Mouse (Mus musculus) hindlimb bud, embryonic 11.5 days (tissue): ENCODE data around the gene Defb19.

Experiments used
- DNase-seq: peaks from one replicate; pipeline ENCODE4 v3.0.0-alpha.2; 2012; ENCODE audit warnings: low read depth, low spot score; ENCODE audit errors: extremely low spot score

Defb19 gene

DNA sequence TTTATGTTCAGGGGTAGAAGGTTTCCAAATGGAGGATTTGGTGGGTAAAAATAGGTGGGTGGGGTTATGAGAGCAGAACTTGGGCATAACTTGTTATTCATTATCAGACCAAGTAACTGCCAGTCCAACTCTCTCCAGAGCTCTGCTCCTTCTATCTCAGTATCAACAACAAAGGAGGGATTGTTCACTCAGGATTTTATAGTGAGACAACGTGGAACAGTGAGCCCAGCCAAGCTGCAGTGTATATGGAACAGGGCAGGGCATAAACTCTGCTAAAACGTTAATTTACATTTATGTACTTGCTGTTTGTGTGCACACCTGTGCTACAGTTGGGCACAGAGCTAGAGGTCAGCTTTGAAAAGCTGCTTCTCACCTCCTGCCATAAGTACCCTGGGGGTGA is 8.3 kb upstream of the Defb19 start:
- no peak for DNase-seq

DNA sequence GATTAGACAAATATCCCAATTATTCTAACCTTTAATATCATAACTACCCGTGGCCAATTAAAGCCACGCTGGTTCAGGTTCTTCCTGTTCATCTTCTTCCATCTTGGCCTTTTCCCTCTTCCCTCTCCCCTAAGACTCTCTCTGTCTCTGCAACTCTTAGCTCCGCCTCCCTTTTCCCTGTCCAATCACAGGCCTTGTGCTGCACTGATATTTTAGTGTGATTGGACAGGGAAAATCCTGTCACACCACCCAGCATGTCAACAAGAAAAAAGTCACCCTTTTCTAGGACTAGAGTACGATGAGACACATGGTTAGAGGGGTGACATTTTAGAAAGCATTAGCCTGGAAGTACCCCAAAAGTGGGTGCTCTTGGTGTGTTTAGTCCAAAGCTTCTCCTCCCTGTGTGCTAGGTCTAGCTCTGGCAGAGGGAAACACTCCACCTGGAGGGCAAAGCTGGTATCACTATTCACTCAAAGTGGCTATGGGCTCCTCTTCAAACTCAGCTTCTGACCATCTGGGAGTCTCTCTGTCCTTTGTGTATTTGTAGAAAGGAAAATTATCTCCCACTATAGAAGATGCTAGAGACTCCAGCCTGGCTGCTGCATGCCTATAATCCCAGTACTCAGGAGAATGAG is 6.9 kb upstream of the Defb19 start:
- no peak for DNase-seq

DNA sequence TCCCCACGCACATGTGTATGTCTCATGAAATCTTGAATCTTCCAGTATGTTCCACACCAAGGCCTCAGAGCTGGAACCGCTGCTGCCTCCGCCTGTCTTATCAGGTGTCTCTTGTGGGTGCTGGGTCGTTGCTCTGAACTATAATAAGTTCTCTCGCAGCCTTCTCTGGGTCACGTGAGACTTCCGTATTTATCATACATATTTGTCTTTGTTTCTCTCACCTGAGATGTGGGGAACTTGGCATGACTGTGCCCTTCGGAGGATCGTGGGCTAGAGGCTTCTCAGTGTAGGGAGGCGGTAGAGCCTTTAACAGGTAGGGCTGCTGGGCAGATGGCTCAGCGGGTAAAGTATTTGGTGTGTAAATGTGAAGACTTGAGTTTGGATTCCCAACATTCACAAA is 500 bp upstream of the Defb19 start:
- no peak for DNase-seq

DNA sequence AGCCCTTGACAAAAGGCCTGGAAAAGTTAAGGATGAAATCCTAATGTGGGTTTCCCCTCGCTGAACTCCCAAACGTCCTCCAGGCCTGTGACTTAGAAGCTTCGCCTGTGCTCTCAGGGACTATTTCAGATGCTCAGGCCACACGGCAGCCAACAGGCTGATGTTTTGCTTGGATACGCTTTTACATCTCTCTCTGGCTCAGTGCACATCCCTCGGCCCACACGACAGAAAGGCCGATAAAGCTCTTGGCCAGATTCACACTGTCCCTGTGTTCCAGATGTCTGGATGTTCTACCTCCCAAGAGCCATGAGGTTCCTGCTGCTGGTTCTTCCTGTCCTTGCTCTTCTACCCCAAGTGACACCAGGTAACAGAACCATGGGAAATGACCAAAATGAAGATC is 6.6 kb downstream of the Defb19 start:
- DNase-seq: no peak

DNA sequence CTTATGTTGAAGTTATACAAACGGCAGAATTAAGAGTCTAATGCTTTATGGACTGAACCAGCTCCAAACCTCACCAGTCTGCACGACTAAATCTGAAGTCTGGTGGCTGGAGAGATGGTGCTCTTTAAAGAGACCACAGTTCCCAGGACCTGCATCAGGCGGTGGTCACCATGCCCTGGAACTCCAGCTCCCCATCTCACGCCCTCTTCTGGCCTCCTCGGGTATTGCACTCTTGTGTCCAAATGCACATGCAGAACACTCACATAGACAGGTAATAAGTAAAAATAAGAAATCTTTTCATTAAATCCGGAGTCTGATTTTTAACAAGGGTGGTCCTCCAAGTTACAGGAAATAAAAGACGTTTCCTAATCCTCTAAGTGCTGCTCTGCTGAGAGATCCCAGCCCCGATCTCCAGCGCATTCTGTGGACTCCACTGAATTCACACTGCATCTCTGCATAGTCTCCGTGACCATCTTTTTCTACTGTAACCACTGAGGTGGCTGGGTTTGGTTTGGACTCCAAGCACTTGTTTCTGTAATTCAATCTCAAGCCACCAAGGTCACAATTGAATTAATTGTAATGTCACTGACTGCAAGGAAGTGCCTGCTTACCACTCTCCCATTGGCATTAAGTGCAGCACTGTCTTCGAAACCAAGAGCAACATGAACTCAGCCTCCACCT is 7.9 kb downstream of the Defb19 start, which contains the start of gene Defb21:
Gene Defb21 (plus strand): TSS at position 631 of the 681 bp plus-strand sequence.
- DNase-seq: no peak

DNA sequence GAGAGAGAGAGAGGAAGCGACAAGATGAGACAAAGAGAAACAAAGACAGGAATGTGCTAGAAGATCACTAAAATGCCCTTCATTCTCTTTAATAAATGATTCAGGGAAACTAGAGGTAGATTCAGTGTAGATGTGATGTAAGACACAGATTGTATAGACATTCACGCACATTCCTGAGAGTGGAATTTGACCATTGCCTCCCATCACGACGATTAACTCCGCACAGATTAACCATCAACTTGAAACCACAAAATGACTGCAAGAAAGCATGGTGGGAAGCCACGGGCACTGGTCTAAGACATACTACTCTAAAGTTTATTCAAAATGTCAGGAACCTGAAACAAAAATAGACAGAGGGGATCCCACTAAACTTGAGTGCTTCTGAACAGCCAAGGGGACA is 9.8 kb downstream of the Defb19 start:
- no peak for DNase-seq

DNA sequence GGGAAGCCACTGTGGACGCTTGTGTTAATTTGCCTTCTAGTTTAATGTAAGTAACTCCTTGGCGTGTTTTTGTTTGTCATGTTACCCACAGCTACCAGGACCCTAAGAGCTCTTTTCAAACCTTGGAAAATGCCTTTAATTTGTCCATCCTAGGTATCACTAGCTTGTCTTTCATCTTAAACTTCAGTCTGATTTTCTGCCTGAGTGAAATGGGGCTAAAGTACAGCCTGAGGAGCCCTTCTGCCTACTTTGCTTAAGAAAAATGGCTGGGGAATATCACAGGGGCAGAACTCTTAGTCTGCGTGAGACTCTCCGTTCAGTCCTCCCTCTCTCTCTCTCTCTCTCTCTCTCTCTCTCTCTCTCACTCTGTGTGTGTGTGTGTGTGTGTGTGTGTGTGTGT is 10.2 kb downstream of the Defb19 start:
- DNase-seq: no peak

DNA sequence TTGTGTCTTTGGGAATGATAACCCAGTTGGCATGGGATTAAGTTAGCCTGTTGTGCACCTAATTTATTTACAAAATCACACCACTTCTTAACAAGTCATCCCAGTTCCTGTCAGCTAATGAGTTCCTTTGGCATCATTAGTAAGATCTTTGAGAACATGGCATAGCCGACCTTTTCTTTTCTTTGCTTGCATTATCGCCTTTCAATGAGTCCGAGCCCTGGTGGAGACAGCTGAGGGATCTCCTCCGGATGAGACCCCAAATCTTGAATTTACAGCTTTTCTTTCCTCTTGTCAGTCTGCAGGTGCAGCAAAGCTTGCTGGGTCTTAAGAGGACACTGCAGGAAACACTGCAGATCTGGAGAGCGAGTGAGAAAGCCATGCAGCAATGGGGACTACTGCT is 11.1 kb downstream of the Defb19 start, which contains the start of gene Gm17416:
Gene Gm17416 (plus strand): TSS at position 301 of the 400 bp plus-strand sequence.
- no peak for DNase-seq

DNA sequence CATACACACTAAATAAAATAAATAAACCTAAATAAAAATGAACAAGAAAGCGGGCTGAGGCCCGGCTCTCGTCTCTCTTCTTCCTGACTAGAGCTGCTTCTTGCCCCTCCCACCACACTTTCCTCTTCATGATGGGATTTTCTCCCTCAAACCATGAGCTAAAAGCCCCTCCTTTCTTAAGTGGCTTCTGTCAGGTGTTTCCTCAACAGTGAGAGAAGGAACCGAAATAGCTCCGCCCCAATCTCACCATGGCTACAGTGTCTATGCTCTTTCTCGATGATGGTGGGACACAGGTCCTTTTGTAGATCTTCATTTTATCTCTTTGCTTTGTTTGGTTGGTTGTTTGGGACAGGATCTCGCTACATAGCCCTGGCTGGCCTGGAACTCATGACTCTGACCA is 23.5 kb downstream of the Defb19 start:
- DNase-seq: no peak

DNA sequence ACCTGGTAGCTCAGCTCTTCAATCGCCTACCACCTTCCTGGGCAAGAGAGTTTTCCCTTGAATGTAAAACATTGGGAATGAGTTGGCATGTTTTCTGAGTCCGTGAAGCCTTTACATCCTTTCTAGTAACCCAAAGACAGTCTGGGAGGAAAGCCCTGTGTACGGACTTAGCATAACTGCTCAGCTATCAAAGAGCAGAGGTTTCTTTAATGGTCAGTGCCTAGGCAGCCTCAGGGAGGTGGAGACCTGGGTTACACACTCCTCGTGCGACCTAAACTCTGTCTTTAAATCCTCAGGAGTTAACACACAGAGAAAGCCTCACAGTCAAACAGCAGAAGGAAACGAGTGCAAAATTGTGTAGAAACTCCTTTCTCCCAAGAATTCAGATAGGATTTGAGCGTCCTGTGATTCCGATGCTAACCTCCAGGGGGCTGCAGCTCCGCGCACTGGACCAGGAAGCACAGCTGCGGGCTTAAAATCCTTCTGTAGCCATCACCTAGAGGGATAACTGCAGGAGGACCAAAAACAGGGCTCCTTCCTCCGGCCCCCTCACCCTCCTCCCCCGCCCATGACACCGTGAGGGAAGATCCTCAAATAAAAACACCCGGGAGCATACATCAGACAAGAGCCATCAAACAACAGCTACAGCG is 26.2 kb downstream of the Defb19 start:
- peak; percentile 20 for DNase-seq

DNA sequence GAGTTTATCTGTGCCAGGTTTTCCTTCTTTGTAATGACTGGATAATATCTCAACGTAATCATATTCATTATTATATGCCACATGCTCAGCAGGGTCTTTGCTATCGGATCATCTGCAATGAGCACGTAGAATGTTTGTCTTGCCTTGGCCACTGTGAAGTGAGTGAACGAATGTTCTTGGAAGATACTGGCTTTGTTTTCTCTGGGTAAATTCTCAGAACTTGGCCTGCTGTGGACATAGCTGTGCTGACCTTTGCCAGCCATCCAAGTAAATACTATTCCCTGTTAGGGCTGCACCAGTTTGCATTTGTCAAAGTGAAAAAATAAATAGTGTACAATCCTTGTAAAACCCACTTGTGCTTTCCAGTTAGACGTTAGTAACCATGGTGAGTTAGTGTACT is 32.0 kb downstream of the Defb19 start:
- no peak for DNase-seq

DNA sequence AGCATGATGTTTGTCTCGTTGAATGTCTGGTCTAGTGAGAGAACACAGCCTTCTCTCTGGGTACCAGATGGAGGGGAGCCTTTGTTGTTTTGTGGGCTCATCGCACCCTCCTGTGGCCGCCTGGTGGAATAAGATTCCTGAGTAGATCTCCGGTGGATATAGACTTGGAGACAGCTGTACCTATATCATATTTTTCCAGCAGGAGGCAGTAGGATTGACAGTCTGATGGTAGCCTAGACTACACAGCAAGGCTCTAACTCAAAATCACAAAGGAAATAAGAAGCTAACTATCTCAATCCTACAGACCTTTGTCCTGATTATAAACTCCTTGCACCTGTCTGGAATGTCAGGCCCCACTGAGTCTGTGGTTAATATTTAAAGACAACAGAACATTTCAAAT is 35.4 kb downstream of the Defb19 start:
- DNase-seq: no peak

DNA sequence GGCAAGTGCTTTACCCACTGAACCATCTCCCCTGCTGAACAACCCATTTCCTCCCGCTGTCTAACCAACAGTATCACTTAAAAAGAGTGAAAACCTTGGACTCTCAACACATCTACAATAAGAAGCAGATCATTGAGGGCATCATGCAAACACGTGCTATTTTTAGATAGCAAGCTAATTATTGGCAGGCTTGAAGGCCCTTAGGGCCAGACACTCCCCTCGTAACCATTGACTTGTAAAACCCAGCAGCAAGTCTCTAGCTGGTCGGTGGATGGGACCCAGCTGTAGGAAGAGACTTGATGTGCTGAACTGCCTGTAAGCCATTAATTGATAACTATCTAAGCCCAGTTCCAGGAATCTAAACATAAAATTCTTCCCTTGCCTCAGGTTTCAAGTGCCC is 36.6 kb downstream of the Defb19 start:
- DNase-seq: no peak

DNA sequence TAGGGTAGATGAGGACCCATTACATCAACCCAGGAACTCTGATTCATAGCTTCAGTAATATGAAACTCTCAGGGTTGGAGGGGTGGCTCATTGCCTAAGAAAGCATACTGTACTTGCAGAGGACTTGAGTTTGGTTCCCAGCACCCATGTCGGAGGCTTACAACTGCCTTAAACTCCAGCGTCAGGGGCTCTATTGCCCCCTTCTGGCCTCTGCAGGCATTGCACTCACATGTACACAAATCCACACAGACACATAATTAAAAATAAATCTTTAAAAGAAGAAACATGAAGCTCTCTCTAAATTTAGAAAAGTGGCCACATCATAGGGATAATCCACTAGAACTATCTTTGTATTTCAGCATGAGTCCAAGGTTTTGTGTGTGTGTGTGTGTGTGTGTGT is 37.2 kb downstream of the Defb19 start:
- DNase-seq: no peak

DNA sequence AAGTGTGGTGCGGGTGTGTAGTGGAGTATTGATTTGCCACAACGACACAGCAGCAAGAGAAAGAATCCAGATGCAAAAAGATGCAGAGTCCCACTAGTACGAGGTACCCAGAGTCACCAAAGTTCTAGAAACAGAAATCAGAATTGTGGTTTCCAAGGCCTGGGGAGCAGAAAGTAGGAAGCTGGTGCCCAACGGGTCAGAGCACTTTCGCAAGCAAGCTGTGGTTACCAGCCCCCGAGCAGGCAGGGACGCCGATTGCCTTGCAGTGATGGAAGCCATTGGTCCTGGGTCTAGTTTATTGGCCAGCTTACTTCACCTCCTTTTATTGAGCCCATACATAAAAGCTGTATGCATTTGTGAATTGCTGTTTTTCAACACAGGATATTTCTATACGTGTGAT is 38.1 kb downstream of the Defb19 start:
- no peak for DNase-seq

DNA sequence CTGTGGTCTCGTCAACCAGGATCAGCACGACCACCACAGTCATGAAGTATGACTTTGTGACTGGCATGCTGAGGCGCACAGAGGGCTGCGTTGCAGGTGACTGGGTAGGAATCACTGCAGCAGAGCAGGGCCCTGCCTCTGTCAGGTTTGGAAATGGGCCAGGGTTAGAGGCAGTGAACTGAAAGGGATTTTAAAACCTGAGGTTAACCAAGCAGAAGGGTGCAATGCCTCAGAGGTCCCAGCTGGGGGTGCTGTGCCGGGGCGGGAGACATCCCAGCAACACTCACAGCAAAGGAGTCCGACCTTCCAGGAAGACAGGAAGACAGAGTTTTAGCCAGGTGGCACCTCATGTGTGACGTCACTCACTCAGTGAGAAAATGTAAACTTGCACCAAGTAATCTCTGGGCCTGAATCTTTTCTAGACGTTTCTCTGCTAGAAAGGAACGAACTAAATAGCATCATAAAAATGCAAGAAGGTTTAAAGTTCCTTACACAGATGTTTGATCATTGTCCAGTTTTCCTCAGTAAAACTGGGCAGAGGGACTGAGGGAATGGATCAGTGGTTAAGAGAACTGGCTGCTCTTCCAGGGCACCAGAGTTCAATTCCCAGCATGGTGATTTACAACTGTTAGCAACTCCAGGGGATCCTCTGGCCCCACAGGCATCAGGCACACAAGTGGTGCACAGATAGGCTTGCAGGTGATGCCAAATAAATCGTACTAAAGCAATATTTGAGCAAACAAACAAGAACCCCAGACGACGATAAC is 40.0 kb downstream of the Defb19 start, which contains the start of gene Defb29:
Gene Defb29 (minus strand): TSS at position 155 of the 767 bp plus-strand sequence.
- no peak for DNase-seq
